Mouse (Mus musculus) CH12F3 (cell line): Measurements from ENCODE around the gene 1700001P01Rik.

ENCODE experiments used
- in situ Hi-C: fragments of 300-500 bp; cut with MboI; formaldehyde crosslinking; loops from 2 replicates; pipeline ENCODE4 v1.14.3; 2020; ENCODE audit warnings: low sequenced_read_pairs

1700001P01Rik gene

DNA sequence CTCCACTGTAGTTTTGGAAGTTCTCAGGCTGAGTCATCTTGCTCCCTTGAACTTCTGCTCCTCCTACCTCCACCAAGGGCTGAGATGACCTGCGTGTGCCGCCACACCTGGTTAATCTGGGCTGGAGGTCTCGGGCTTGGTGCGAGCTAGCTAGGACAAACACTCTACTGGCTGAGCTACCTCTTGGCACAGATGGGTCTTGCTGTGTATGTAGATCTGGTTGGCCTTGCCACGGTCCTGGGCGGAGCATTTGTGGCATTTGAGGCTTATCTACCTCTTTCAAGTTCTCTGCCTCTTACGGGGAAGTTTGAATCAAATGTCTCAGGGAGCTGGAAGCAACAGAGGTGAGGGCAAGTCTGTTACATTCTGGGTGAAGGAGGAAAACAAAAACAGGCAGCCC is 34.6 kb upstream of the 1700001P01Rik start:
- in situ Hi-C loops: no loop called here

DNA sequence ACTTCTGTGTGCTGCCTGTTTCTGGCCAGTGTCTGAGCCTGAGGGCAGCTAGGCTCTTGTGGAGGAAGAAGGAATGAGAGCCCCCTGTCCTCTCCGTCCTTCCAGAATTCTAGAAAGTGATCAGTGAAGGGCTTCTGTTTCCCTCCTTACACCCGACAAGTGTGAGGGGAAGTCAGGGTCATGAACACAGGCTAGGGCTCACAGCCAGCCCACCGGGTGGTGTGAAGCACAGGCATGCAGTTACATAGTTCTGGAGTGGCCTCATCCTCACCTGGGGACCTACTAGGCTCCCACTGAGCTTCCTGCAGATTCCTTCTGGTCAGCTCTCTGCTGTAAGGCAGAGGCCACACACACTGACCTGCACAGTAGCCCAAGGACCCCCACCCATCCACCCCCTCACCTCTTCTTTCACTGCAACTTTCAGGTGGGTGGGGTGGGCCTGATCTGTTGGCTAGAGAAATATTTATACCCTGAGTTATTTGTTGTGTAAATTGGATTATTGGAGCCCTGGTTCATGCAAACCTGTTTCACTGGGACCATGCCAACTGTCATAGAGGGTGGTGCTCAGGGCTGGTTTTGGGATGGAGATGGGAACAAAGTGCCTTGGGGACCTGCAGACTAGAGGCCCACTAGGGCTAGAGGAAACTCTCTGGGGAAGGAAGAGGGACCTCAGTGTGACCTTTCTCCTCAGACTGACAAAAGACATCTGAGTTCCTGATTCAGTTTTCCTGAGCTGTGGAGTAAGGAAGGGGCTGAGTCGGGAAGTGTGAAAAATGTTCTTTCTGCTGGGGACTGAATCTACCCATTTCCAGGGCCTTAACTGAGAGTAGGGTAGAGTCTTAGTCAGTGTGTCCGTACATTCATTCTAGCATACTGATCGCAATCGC is 33.8 kb upstream of the 1700001P01Rik start:
- in situ Hi-C loops: no loop called here

DNA sequence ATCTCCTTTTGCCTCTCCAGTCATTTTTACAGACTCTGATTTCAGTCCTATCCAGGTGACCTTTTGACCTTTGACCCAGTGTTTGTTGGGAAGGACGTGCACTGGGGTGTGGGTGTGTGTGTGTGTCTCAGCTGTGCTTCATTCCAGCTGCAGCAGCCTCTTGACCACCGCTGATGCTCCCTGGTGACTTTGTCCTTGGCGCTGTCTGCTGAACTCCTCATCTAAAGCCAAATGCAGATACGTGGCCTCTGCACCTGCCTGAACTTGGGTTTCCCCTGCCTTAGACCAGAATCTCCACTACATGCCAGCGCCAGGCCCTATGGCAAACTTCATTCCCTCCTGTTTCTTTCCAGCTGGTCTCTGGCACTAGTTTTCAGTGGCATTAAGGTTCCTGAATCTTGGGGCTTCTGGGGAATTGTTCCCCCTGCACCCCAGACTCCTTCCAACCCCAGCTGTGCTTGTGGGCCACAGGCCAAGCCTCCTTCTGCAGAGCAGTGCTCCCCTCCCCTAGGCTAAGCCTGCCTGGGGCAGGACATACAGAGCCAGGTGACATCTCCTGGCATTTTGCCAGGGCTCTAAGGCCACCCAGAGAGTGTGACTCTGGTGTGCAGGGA is 33.0 kb upstream of the 1700001P01Rik start:
- in situ Hi-C loops: no loop called here

DNA sequence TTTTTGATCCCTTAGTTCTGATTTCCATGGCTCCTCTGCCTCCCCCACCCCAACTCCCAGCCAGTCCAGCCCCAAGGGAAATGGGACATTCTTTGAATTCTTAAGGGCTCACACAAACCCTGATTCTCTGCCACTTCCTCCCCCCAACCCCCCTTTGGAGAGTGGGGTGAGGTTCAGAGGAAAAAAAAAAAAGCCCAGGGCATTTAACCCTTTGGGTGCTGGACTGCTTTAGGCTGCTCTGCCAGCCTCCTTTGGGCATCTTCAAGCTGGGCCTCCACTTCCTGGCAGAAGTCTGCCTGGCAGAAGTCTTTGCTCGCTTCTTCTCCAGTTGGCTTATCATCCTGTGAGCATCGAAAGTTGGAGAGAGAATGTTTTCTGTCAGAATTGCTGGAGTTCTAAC is 32.4 kb upstream of the 1700001P01Rik start:
- in situ Hi-C loops: no loop called here

DNA sequence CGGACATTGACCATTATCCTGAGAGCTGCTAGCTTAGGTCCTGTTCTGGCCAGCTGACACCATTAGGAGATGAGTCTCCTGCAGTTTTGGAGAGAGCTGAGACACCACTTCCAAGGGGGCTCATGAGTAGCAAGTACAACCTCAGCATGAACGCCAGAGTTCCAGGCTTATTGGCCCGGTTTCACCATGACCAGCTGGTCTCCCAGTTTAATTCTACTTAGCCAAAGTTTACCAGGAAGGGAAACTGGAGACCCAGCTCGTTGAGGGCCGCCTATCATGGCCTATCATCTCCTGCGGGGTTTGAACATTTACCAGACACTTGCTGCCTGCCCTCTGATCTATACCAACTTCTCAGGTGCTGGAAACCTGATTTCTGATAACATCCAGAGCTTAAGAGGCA is 31.9 kb upstream of the 1700001P01Rik start:
- in situ Hi-C loops: no loop called here

DNA sequence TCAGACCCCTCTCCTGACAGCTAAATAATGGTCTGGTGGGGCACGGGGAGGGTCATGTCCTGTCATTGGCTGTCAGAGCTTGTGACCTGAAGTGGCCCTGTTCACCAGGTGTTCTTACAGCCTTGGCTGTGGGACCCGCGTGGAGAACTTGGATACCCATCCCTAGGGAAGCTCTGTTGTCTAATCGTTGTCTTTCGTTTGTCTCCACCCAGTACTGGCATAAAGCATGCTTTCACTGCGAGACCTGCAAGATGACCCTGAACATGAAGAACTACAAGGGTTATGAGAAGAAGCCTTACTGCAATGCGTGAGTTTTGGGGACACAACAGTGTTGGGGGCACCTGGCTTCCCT is 30.9 kb upstream of the 1700001P01Rik start:
- in situ Hi-C loops: no loop called here

DNA sequence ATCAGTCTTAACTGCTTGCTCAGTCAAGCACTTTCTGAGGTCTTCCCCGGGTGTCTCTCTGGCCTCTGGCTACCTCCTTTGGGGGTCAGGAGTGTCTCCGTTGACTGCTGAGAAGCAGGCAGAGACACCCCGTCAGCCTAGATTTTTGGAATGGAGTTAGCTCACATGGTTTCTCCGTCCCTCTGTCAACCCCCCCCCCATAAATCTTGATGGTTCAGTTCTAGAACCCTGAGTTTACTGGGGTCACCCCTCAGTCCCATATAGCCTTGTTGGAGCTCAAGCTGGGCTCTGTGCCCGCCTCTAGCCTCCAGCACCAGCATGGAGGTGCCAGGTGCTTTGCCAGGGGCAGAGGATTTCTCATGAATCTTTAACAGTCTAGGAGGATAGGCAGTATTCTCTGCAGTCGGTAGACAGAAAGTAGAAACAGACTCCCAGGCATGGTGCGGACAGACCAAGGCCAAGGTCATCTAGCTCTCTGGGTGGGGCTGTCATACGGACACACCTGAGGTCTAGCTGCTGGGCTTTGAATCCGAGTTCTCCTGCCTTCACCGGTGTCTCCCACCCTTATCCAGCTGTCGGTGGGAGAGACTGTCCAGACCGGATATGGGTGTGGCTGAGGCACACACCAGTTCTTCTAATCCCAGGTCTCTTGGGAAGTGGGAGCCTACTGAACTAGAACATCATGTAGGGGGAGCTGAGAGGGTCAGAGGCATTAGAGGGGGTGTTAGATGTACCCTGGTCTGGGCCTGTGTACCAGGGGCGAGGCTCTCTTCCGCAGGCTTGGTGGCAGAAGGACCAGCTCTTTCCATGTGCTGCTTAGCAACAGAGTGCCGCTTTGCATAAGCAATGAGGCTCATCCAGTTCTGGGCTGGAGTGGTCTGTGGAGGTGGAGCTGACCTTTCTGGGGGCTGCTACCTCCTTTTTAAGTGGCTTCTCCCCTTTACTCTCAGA is 30.2 kb upstream of the 1700001P01Rik start:
- in situ Hi-C loops: no loop called here

DNA sequence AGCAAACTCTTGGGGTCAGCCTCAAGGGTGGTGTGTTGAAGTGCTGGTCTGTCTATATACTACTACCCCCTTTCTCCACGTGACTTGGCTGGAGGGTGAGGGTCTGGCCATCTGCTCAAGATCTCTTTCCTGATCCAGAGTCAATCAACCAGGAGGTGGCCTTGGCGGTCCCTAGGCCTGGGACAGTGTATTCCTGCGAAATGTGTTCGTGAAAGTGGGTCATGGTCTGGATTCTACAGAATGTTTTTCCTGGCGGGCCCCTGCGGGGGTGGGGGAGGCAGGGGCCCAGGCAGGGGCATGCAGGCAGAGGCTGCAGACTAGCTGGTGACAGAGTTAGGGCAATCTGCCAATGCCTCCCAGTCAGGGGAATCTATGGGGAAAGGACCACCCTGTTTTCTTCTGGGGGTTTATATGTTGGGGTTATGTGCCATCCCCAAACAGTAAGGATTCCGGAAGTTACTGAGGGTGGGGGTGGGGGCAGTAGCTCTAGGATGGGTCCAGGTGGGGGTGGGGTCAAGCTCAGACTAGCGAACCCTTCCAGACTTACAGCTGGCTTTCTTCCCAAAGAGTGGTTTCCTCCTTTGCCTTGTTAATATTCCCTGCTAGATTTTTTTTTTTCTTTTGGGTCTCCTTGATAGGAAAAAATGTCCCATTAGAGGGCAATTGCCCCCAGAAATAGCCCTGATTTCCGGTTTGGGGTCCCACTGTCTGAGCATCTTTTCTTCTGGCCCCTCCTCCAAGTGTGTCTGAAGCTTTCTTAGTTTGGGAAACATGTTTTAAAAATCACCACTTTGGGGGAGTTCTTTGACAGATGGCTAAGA is 29.3 kb upstream of the 1700001P01Rik start:
- in situ Hi-C loops: no loop called here

DNA sequence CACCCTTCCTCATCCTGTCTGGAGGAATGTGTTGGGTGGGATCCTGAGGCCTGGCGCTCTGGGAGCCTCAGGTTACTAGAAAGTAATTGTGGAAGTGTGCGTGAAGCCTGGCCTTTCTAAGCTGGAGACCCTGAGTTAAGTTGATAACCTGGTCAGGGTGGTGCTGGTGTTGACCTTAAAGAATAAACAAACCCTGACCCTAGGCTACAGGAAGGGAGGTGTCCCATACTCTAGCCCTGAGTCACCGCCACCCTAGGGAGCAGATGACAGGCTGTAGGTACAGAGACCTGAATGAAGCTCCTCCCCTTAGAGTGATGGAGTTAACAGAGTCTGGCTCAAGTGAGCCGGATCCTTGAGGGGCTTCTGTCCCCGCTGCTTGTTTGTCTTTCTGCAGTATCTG is 28.1 kb upstream of the 1700001P01Rik start:
- in situ Hi-C loops: no loop called here

DNA sequence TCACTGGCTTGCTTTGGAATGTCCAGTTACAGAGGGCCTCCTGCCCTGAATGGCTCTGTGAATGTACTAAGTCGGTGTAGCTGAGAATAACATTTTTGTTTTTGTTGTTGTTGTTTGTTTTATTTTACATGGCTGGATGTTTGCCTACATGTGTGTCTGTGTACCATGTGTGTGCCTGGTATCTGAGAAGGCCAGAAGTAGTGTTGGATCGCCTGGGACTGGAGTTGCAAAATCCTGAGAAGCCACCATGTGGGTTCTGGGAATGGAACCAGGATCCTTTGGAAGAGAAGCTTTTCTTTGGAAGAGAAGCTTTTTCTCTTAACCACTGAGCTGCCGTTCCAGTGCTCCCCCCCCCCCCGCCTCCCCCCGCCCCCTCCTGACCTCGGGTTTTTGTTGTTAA is 26.8 kb upstream of the 1700001P01Rik start:
- in situ Hi-C loops: no loop called here

DNA sequence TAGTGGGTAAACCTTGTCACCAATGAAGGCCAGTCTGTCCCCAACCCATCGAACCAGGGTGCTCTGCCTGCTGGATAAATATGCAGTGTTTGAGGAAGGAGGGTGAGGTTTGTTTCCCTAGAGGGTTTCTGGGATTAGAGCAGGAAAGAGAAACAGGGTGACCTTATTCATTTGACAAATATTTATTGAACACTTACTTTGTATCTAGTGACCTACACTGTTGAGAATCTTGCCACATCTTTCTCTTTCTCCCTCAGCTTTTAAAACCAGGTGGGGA is 26.4 kb upstream of the 1700001P01Rik start:
- in situ Hi-C loops: no loop called here

DNA sequence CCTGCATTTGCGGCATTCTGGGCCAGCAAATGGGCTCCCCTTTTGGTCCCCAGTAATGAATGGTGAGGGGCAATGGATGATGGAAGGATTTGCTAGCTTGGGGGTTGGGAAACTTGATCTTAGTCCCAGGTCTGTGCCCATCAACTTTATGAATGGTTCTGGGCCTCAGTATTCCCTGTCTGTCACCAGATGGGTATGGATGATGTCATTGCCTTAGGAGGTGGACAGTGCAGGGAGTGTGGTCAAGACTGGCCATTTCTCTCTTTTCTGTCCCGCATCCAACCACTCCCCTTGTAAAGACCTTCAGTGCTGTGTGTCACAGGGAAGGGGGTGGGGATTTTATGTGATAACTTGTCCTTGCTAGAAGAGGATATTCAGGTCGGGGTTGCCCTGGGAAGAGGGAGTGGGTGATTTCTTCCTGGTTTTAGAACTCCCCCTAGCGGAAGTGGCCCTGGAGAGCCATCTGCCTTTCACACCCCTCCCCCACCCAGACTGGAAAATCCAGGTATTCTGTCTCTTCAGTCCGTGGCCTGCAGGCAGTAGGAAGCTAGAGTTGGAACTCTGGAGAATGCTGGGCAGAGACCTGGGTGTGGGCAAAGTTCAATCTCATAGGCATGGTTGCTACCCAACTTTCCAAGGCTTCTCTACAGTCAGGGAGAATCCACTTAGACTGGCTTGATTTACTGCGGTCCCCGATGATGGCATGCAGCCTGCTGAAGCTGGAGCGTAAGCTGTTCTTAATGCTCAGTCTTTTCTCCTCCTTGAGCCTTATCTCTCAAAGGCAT is 25.9 kb upstream of the 1700001P01Rik start:
- in situ Hi-C loops: no loop called here

DNA sequence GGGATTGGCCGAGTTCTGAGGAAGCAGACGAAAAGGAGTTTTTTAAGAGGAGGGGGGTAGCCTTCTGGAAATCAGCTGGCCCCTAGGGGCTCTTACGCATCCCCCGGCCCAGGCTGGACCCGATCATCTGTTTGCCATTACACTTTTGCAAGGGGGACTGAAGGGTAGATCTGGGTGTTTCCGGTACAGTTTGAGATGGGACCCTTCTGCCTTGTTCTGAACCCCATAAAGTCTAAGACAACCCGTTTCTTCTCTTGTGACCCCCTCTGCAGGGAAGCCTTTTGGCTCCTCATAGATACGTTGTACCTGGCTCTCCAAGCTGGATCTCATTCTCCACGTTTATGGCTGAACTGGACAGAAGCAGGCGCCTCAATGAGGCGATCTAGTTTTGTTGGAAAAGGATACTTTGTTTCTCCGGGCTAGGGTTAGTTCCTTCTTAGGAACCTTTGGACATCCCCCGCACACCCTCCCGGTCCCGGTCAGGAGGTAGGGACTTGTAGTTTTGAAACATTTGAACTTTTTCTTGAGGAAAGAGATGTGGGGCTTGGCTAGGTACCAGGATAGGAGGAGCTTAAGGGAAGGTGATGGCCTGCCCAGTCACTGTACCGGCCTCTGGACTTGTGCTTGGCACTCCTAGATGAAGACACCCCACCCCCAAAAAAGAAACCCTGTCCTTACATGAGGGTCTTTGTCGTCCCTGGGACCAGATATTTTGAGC is 25.1 kb upstream of the 1700001P01Rik start:
- in situ Hi-C loops: no loop called here

DNA sequence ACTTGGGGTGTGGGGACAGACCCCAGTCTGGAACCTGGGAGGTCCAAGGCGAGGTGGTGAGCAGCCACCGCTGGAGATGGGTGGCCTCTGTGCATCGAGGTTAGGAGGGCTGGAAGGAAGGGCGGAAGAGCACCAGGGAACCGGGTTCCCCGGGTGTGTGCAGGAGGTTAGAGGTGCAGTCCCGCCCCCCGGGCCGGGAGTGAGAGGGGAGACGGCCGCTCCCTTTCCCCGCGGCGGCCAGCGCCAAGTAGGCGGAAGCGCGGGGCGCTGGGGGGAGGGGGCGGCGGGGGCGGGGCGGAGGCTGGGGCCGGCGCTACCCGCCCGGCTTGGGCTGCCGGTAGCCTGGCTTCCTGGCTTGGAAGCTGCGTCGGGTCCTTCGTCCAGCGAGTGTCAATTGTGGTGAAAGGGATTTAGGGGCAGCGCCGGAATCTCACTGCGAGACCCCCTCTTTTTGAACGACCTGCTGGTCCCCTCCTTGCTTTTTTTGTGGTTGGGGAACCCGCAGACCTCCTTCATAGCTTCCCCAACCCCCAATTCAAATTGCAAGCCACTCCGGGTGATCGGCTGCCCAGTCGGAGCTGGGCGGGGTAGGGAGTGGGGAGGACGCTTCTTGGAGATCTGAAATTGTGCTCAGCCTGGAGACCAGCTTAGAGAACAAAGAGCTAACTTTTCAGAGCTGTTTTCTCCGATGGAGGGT is 24.4 kb upstream of the 1700001P01Rik start:
- in situ Hi-C loops: loop anchor here (10.0 kb wide), 2 partner anchors 75 to 185 kb away; partner anchors contain the start of gene Plxdc1

DNA sequence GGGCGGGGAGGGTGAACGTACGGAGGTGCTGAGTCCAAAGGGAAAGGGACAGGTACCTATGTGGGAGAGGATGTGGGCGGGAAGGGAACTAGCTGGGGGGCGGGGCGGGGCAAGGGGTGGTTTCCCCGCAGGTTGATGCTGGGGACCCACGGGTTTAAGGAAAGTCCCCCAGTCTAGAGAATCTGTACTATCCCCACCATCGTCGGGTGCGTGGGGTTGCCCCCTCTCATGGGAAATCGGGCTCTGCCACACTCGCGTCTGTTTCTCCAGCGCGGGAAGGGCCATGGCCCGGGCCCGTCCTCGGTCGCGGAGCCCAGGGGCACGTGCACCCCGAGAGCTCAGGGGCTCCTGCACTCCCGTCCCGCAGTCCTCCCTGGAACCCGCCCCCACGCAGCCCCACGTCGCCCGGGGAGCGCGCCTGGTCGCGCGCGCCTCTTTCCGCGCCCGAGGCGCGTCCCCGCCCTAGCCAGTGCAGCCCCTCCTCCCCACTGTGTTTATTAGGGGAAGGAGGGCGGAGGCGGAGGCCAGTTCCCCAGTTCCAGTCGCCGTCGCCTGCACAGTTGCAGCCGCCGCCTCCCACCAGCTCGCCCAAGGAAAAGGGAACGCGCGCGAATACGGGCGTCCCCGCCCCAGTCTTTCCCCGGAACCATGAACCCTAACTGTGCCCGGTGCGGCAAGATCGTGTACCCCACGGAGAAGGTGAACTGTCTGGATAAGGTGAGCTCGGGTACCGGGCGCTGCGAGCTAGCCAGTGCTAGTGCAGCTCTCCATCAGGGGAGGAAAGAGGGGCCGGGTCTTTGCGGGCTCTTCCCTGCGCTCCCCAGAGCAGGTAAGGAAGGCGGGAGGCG is 23.7 kb upstream of the 1700001P01Rik start:
- in situ Hi-C loops: loop anchor here (10.0 kb wide), 2 partner anchors 75 to 185 kb away; partner anchors contain the start of gene Plxdc1

DNA sequence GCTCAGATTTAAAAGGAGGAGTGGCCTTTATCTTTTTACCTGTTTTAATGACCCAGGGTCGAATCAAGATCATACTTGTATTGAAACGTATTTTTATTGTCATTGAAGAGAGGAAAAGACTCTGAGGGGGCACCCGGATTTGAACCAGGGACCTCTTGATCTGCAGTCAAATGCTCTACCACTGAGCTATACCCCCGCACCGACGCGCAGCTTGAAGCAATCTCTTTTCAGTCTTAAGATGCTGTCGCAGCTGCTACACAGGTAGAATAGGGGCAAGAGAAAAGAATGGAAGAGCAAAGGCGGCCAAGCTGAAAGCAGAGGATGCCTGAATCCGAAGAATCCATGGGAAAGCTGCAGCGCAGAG is 23.0 kb upstream of the 1700001P01Rik start, which contains the start of gene Lasp1:
Lasp1 (plus strand) TSS at position 219 of the 364 bp plus-strand sequence.
- in situ Hi-C loops: loop anchor here (10.0 kb wide), 2 partner anchors 76 to 186 kb away; partner anchors contain the start of gene Plxdc1

DNA sequence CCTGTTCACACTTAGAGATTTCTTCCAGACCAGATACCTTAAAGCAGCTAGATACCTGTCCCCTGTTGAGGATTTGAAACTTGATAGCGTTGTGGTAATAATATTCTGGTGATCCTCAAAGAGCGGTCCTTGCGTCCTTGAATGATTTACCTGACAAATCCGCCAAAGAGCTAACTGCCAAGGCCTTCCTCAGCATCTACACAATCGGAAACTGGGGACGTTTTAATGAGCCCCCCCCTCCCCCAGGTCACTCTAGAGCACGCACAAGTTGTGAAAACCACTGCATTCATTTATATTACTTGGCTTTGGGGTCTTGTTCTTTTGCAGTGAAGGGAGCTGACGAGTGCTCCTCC is 22.3 kb upstream of the 1700001P01Rik start:
- in situ Hi-C loops: loop anchor here (10.0 kb wide), 2 partner anchors 77 to 187 kb away; partner anchors contain the start of gene Plxdc1
